Mouse (Mus musculus): Measurements from ENCODE around the gene Hc. TPM values are rescaled to one million over a fixed set of nuclear protein-coding genes. Genes with fewer than 3 reads are reported as not detected.

Hc gene
- polyA plus RNA-seq (2015; fragmentation: Nextera tagmentation; extraction: Ambion mirVana): 0.46 and 0.73 TPM in 2 replicates

DNA sequence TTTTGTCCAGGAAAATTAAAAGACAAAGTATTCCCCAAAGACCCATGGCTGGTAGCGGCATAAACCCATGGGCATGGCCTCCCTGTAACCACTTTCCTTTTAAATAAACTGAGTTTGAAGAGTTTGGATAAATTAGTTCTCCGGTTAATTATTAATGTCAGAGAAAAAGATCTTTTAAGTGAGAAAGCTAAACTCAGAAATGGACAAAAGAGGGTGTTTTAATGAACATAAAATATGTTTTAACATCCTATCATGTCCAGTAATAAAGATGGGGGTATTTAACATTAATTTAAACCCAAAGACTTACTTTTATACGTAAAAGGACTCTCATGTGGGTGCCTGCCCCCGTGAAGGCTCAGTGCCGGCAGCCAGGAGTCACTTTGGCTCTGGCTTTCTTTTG is at the start of gene Hc:
Hc (minus strand) TSS at position 101 of the 400 bp plus-strand sequence.
- H3K36me3 ChIP-seq: no peaks in the 10 kb centered on the region
- H3K4me2 ChIP-seq (replicated peaks): no peak within 1 kb of the TSS
- H3K4me1 ChIP-seq: no peaks in the 10 kb centered on the region
- H3K9ac ChIP-seq (replicated peaks): no peak within 1 kb of the TSS
- no peaks in the 10 kb centered on the region for H3K27me3 ChIP-seq
- WGBS: 85% methylated on average over 5 of the region's 5 CpGs
- no peak within 1 kb of the TSS for H3K27ac ChIP-seq (replicated peaks)
- H3K4me3 ChIP-seq: no peak within 1 kb of the TSS
- ATAC-seq (replicated peaks): no peak
- no peaks in the 10 kb centered on the region for H3K9me3 ChIP-seq

DNA sequence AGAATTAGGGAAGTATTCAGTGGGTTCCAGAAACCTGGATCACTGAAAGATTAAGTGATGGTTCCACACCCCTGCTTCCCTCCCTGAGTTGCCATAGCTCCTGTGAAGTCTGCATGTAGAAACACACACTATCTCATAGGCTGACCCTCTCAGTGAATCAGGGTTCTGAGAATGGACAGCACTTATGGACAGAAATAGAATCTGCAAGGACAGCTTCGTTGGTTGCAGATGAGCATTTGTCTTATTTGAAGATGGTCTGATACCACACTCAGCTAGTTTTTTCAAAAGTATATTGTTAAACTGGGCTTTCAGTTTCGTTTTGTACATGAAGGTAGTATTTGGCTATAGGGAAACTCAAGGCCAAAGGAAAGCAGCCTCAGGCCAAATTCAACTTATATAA is 49.3 kb upstream of the Hc start:
- Histone ChIP-seq H3K4me2 (replicated peaks) (no peak overlapping the region), H3K27ac (replicated peaks) (no peak overlapping the region), H3K9me3 (no peaks in the 10 kb centered on the region), H3K9ac (replicated peaks) (no peak overlapping the region), H3K4me1 (peaks cover 4% of the 10 kb centered on the region; the same call in 1 of the 2 replicates), H3K27me3 (no peaks in the 10 kb centered on the region), H3K36me3 (no peaks in the 10 kb centered on the region), H3K4me3 (no peak overlapping the region)
- ATAC-seq (replicated peaks): no peak
- 82% methylated on average over 2 of the region's 2 CpGs for WGBS

DNA sequence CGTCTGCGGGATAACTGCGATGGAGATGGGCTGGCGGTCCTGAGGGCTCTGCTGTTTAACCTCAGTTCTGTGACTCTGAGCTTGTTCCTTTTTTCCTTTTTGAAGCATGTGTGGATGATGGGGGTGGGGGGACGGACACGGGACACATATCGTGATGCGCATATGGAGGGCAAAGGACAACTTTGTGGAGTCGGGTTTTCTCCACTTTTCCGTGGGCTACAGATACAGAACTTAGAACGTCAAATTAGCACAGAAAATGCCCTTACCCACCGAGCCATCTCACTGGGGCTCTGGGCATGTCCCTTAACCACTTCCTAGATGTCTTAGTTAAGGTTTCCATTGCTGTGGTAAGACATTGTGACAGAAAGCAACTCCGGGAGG is 48.7 kb upstream of the Hc start:
- H3K27ac ChIP-seq (replicated peaks): peak overlapping the region; percentile 88

DNA sequence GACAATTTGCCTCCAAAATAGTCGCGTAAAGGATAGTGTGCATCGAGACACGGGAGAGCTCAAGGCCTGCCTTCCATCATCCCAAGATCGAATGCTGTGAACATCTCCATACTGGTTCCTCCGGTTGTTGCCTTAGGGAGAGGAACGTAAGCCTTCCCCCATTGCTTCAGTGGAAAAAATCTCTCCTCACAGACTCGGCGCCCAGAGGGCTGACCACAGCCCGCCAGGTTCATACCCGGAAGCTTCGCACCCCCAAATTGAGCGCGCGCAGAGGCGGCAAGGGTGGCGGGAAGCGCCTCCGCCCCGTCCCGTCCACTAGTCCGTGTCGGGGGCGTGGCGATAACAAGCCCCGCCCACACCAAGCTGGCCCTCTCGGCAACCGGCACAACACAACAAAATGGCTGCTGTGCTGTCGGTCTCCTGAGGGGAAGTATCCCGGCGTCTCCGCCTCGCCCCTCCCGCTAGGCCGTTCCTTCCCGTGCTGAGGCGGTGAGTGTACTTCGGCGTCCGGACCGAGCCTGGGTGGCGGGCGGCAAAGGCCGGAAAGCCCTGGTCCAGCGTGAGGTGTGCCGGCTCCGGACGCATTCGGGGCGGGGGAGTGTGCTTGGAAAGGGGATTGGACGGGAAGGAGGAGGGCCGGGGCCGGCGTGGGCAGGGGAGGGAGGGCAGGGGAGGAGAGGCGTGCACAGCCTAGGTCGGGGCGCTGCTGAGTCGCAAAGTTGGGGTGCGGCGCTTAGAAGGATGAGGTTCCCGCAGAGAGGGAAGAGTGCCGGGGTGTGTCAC is 48.1 kb upstream of the Hc start, which contains the start of gene Cntrl:
Cntrl (plus strand) TSS at position 352 of the 783 bp plus-strand sequence.
- peak within 1 kb of the TSS; percentile 93 for H3K9ac ChIP-seq (replicated peaks)
- WGBS: under 1% methylated on average over 62 of the region's 62 CpGs
- peak within 1 kb of the TSS; percentile 99 for H3K4me3 ChIP-seq
- peaks cover 4% of the 10 kb centered on the region; the same call in 1 of the 2 replicates for H3K4me1 ChIP-seq
- H3K4me2 ChIP-seq (replicated peaks): peak within 1 kb of the TSS; percentile 58
- ATAC-seq (replicated peaks): peak; percentile 97
- H3K9me3 ChIP-seq: no peaks in the 10 kb centered on the region
- H3K27me3 ChIP-seq: no peaks in the 10 kb centered on the region
- peak within 1 kb of the TSS; percentile 88 for H3K27ac ChIP-seq (replicated peaks)
- no peaks in the 10 kb centered on the region for H3K36me3 ChIP-seq

More for the DNA sequence above, 48.7 kb upstream of the Hc start:
- Histone ChIP-seq H3K9ac (replicated peaks) (peak overlapping the region; percentile 93), H3K36me3 (no peaks in the 10 kb centered on the region), H3K4me2 (replicated peaks) (peak overlapping the region; percentile 58), H3K27me3 (no peaks in the 10 kb centered on the region), H3K4me3 (peak overlapping the region; percentile 99), H3K9me3 (no peaks in the 10 kb centered on the region), H3K4me1 (peaks cover 4% of the 10 kb centered on the region; the same call in 1 of the 2 replicates)
- WGBS: 1% methylated on average over 13 of the region's 13 CpGs
- peak; percentile 7; the same call in 1 of the 2 replicates for ATAC-seq (replicated peaks)

DNA sequence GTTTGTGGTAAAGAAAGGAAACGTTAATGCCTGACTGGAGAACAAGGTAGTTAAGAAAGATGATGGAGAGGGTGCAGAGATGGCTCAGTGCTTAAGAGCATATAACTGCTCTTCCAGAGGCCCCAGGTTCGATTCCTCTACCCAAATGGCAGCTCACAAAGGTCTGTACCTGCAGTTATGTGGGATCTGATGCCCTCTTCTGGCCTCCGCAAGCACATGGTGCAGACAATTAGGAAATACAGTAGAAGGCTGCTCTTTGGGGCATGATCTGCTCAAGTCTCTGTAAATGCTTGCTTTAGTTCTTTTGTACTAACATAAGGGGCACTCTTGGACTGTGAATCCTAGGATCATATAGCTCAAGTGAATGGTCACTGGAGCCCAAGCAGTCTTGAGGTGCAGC is 47.5 kb upstream of the Hc start:
- ATAC-seq (replicated peaks): peak; percentile 55
- 26% methylated on average over 3 of the region's 3 CpGs for WGBS
- H3K9ac ChIP-seq (replicated peaks): peak overlapping the region; percentile 93

DNA sequence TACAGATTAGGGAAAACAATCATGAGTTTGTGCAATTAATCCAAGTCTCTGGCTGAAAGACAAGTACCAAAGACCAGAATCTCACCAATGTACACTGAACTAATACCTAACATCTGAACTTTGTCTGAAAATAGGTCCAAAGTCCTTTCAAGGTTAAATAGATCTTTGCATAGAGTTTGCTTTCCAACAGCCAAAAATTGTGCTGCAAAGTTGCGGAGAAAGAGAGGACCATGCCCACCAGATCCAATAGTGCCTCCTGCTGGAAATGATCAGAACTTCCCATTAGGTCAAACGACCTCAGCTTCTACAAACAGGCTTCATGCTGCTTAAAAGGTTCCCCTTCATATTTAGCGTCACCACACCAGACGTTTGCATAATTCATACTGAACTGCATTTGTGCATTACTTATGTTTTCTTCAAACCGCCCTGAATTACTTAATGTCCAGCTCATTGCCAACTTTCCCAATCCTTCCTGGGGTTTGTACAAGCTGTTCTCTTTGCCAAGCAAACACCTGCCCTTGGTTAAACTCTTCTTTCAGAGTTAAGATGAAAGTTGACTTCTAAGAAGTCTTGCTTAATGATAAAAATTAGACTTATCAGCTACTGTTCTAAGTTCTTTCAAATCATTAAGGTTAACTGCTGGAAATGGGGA is 46.9 kb upstream of the Hc start:
- Histone ChIP-seq H3K9me3 (no peaks in the 10 kb centered on the region), H3K27me3 (no peaks in the 10 kb centered on the region), H3K9ac (replicated peaks) (no peak overlapping the region), H3K4me2 (replicated peaks) (no peak overlapping the region), H3K4me1 (peaks cover 4% of the 10 kb centered on the region; the same call in 1 of the 2 replicates), H3K4me3 (no peak overlapping the region), H3K36me3 (no peaks in the 10 kb centered on the region), H3K27ac (replicated peaks) (no peak overlapping the region)
- ATAC-seq (replicated peaks): no peak
- 53% methylated on average over 5 of the region's 5 CpGs for WGBS

More for the DNA sequence above, 47.5 kb upstream of the Hc start:
- peak overlapping the region; percentile 99 for H3K4me3 ChIP-seq
- H3K4me2 ChIP-seq (replicated peaks): peak overlapping the region; percentile 58
- peak overlapping the region; percentile 88 for H3K27ac ChIP-seq (replicated peaks)
- H3K4me1 ChIP-seq: peaks cover 4% of the 10 kb centered on the region; the same call in 1 of the 2 replicates
- no peaks in the 10 kb centered on the region for H3K27me3 ChIP-seq
- no peaks in the 10 kb centered on the region for H3K9me3 ChIP-seq
- no peaks in the 10 kb centered on the region for H3K36me3 ChIP-seq

DNA sequence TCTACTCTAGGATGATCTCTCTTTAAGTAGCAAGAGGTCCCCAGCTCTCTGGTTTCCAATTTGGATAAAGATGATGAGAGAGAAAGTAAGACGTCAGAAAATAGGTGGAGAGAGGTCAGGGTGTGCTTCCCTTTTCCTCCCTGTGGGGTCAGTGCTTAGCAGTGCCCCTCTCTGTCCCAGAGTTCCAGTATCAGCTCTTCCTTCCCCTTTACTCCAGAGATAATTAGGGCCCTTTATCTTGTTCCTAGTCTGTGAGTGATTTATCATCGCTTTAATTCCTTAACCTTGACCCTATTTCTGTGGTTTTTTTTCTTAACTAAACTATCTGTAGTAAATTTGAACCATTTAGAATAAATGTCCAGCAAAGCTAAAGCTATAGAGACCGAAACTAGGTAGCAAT is 43.6 kb upstream of the Hc start:
- WGBS: 66% methylated on average over 3 of the region's 3 CpGs
- H3K4me3 ChIP-seq: no peak overlapping the region
- H3K27me3 ChIP-seq: no peaks in the 10 kb centered on the region
- H3K27ac ChIP-seq (replicated peaks): no peak overlapping the region
- no peak overlapping the region for H3K9ac ChIP-seq (replicated peaks)
- H3K4me1 ChIP-seq: peaks cover under 1% of the 10 kb centered on the region; the same call in 1 of the 2 replicates
- no peaks in the 10 kb centered on the region for H3K36me3 ChIP-seq
- H3K4me2 ChIP-seq (replicated peaks): no peak overlapping the region
- no peaks in the 10 kb centered on the region for H3K9me3 ChIP-seq
- no peak for ATAC-seq (replicated peaks)

DNA sequence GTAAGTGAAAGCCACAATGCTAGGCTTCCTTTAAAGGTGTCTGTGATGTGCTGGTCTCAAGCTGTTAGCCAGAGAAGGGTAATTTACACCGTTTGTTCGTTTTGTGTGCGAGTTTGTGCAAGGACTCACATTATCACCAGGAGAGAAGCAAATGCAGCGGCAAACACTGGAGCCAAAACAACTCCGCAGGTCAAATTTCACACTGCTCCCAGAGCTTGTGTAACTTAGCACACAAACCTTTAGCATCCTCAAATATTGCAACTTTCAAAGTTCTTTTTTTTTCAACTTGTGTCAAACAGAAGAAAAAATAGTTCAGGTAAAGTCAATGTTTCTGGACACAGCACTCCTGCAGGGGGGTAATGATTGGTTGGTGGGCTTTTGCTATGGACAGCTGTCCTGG is 42.3 kb upstream of the Hc start:
- H3K27ac ChIP-seq (replicated peaks): no peak overlapping the region
- no peaks in the 10 kb centered on the region for H3K9me3 ChIP-seq
- no peak overlapping the region for H3K4me3 ChIP-seq
- no peak overlapping the region for H3K9ac ChIP-seq (replicated peaks)
- H3K27me3 ChIP-seq: no peaks in the 10 kb centered on the region
- 78% methylated on average over 5 of the region's 5 CpGs for WGBS
- no peak overlapping the region for H3K4me2 ChIP-seq (replicated peaks)
- H3K4me1 ChIP-seq: no peaks in the 10 kb centered on the region
- H3K36me3 ChIP-seq: no peaks in the 10 kb centered on the region
- ATAC-seq (replicated peaks): no peak

DNA sequence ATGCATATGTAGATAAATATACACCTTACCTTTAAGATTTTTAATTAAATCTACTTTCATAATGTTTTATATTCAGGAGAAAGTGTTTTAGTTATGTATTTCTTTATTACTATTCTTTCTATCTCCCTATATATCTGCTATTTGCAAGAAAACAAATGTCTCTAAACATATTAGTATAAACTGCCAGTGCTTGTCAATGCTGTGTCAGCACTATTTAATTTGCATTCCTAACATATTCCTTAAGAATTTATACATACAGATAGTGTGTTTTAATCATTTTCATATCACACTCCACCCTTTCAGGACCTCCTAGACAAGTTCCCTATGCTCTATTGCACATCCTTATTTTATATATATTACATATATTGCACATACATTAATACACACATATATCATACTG is 41.5 kb upstream of the Hc start:
- no peak for ATAC-seq (replicated peaks)
- H3K4me1 ChIP-seq: no peaks in the 10 kb centered on the region
- no peak overlapping the region for H3K4me3 ChIP-seq
- H3K4me2 ChIP-seq (replicated peaks): no peak overlapping the region
- H3K36me3 ChIP-seq: no peaks in the 10 kb centered on the region
- H3K9ac ChIP-seq (replicated peaks): no peak overlapping the region
- H3K9me3 ChIP-seq: no peaks in the 10 kb centered on the region
- no peaks in the 10 kb centered on the region for H3K27me3 ChIP-seq
- no peak overlapping the region for H3K27ac ChIP-seq (replicated peaks)

DNA sequence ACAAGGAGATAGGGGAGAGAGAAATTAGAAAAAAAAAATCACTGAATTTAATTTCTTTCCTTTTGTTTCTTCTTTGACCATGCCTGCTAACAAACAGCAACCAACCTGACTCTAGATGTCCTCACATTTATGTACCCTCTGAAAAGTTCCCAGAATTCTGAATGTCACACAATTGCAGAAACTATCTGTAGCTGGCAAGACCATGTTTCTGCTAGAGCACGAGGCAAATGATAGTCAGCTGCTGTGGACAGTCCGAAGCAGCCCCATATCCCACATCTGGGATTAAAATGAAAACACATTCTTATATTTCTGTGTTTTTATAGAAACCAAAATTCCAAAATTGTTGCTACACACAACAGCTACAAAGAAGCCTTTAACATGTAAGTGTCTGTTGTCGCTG is 40.2 kb upstream of the Hc start, which contains the start of gene AI182371:
AI182371 (minus strand) TSS at position 101 of the 400 bp plus-strand sequence.
- WGBS: 96% methylated on average over 3 of the region's 3 CpGs
- Histone ChIP-seq H3K9me3 (no peaks in the 10 kb centered on the region), H3K9ac (replicated peaks) (no peak within 1 kb of the TSS)

DNA sequence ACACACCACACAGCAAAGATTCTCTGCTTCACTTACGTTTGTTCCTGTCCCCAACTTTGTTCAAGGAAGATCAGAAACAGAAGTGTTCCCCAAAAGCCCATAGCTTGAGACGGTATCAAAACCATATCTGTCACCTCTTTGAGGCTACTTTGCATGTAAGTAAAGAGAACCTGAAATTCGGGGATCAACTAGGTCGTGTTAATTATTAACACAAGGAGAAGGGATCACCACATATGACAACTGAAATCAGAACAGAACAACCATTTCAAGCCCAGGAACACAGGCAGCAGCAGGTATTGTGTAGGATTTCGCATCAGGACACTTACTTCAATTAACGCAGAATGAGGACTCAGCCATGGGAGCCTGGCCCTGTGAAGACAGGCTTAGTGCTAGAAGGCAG is 39.3 kb upstream of the Hc start:
- Histone ChIP-seq H3K4me3 (no peak overlapping the region), H3K36me3 (no peaks in the 10 kb centered on the region), H3K27me3 (no peaks in the 10 kb centered on the region), H3K9me3 (no peaks in the 10 kb centered on the region), H3K27ac (replicated peaks) (no peak overlapping the region), H3K9ac (replicated peaks) (no peak overlapping the region), H3K4me2 (replicated peaks) (no peak overlapping the region), H3K4me1 (no peaks in the 10 kb centered on the region)
- ATAC-seq (replicated peaks): no peak
- WGBS: 91% methylated on average over 6 of the region's 6 CpGs

More for the DNA sequence above, 40.2 kb upstream of the Hc start, which contains the start of gene AI182371:
- Histone ChIP-seq H3K27ac (replicated peaks) (no peak within 1 kb of the TSS), H3K4me2 (replicated peaks) (no peak within 1 kb of the TSS), H3K36me3 (no peaks in the 10 kb centered on the region), H3K4me1 (no peaks in the 10 kb centered on the region), H3K27me3 (no peaks in the 10 kb centered on the region), H3K4me3 (no peak within 1 kb of the TSS)
- ATAC-seq (replicated peaks): no peak

DNA sequence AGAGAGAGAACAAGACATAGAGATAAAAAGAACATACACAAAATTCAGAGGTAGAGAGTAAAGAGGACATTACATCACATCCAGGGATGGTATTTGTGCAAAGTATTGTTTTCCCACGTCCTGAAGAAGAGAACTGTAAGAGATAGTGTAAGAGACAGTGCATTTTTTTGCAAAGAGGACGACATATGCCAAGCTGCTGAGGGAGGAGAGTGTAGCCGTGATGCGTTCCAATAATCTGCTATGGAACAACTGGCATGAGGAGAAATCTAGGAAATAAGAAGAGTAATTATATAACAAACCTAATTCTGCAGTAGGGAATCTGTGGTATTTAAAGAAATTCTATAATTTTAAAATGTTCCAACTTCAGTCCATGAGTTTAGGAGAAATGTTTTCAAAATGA is 26.2 kb upstream of the Hc start:
- WGBS: 69% methylated on average over 4 of the region's 4 CpGs
- Histone ChIP-seq H3K4me3 (no peak overlapping the region), H3K36me3 (no peaks in the 10 kb centered on the region), H3K27ac (replicated peaks) (no peak overlapping the region), H3K9me3 (no peaks in the 10 kb centered on the region), H3K4me2 (replicated peaks) (no peak overlapping the region), H3K4me1 (no peaks in the 10 kb centered on the region), H3K9ac (replicated peaks) (no peak overlapping the region), H3K27me3 (no peaks in the 10 kb centered on the region)
- no peak for ATAC-seq (replicated peaks)
